Mouse (Mus musculus) granulocyte monocyte progenitor cell, adult 5-6 weeks (primary cell): ENCODE data around the gene Cracr2a. TPM values are rescaled to one million over a fixed set of nuclear protein-coding genes. Genes with fewer than 3 reads are reported as not detected.

Source experiments
- ATAC-seq: replicated peaks from 2 replicates; pipeline ENCODE4 v1.8.0; 2016; ENCODE audit warnings: mild to moderate bottlenecking, moderate TSS enrichment, inconsistent platforms; ENCODE audit not compliant: poor library complexity, severe bottlenecking
- total RNA-seq, 2 experiments: library from RNA; stranded (forward) in 1 of 2; stranded (reverse) in 1 of 2; fragments of 200-712, 200-1000 nt in 1 of 2; fragments of >200 nt in 1 of 2; fragmentation: Nextera tagmentation in 1 of 2; gene quantifications; 2 replicates each; pipeline ENCODE4 v1.2.3; 2014 to 2017

Gene Cracr2a
- total RNA-seq, 2 experiments from 2014 or later, result 8.6 to 9.6 TPM

- no peak for ATAC-seq
Measured at GRCm38 (mm10) chr6:127683561-127683960, 122.4 kb downstream of the Cracr2a start.

GRCm38 (mm10) chr6:127684981-127685380 lies 123.8 kb downstream of the Cracr2a start:
- ATAC-seq, result no peak

- no peak for ATAC-seq
Measured at GRCm38 (mm10) chr6:127687181-127687860, 126.2 kb downstream of the Cracr2a start.

GRCm38 (mm10) chr6:127692298-127692697 lies 131.2 kb downstream of the Cracr2a start:
- no peak for ATAC-seq

- no peak for ATAC-seq
Measured at GRCm38 (mm10) chr6:127693681-127694080, 132.5 kb downstream of the Cracr2a start.

- no peak for ATAC-seq
Measured at GRCm38 (mm10) chr6:127701036-127701783, 140.1 kb downstream of the Cracr2a start.

GRCm38 (mm10) chr6:127708218-127708628 lies 147.1 kb downstream of the Cracr2a start:
- ATAC-seq, result no peak

- ATAC-seq, result no peak
Measured at GRCm38 (mm10) chr6:127714906-127715305, 153.8 kb downstream of the Cracr2a start.

GRCm38 (mm10) chr6:127715428-127715827 lies 154.3 kb downstream of the Cracr2a start:
- ATAC-seq, result no peak

GRCm38 (mm10) chr6:127717239-127718137 lies 156.3 kb downstream of the Cracr2a start:
- no peak for ATAC-seq

- ATAC-seq, result no peak
Measured at GRCm38 (mm10) chr6:127719875-127720274, 158.7 kb downstream of the Cracr2a start.

- no peak for ATAC-seq
Measured at GRCm38 (mm10) chr6:127723126-127723525, 162.0 kb downstream of the Cracr2a start.

Other genes starting within 250 kb of the Cracr2a start
- 21.4 and 36.6 TPM in 2 replicates for gene Parp11, start 114.5 kb upstream of the Cracr2a start, total RNA-seq (2014; fragmentation: Nextera tagmentation)
- gene Parp11, start 114.5 kb upstream of the Cracr2a start, total RNA-seq (2017), result 24.9 and 33.3 TPM in 2 replicates
- not detected in 2 replicates for gene Prmt8, start 208.1 kb downstream of the Cracr2a start, total RNA-seq (2014; fragmentation: Nextera tagmentation)
- gene Prmt8, start 208.1 kb downstream of the Cracr2a start, total RNA-seq (2017), result not detected in 2 replicates